Mouse (Mus musculus): ENCODE results near the gene Socs3.

Socs3 gene

DNA sequence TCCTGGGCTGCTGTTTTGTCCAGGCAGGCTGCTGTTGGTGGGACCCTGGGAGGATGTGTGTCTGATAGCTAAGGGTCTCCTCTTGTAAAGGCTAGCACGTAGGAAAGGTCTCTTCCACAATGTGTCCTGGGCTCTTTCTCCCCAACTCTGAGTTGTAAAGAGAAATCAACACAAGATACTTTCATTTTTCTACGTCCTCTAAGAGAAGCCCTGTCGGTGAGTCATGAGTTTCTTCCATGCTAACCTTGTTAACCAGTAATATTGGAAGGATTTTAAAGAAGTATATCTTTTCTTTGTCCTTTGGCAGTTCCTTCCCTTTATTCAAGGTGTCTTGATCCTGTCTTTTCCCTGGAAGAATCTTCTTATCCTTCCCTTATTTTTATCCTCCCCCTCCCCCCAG is 25.8 kb upstream of the Socs3 start:
- no peak for DNase-seq (ENCODE audit: inconsistent ontology term)

DNA sequence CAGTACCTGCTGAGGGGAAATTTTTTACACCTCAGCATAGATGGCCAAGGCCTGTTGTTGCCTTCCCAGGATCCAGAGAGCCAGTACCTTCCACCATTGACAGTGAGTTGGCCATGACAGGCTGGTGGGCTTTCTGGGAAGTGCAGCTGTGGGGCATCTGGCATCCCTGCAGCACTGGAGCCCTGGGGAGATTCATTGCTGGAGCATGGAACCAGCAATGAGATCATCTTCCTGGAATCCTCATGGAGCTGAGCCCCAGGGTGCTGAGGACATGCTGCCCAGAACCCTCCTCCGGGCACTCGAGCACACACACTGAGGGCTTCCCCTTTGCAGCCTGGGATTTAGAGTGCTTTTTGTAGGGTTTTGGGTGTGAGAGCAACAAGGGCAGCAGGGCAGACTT is 25.4 kb upstream of the Socs3 start:
- no peak for DNase-seq (ENCODE audit: inconsistent ontology term)

DNA sequence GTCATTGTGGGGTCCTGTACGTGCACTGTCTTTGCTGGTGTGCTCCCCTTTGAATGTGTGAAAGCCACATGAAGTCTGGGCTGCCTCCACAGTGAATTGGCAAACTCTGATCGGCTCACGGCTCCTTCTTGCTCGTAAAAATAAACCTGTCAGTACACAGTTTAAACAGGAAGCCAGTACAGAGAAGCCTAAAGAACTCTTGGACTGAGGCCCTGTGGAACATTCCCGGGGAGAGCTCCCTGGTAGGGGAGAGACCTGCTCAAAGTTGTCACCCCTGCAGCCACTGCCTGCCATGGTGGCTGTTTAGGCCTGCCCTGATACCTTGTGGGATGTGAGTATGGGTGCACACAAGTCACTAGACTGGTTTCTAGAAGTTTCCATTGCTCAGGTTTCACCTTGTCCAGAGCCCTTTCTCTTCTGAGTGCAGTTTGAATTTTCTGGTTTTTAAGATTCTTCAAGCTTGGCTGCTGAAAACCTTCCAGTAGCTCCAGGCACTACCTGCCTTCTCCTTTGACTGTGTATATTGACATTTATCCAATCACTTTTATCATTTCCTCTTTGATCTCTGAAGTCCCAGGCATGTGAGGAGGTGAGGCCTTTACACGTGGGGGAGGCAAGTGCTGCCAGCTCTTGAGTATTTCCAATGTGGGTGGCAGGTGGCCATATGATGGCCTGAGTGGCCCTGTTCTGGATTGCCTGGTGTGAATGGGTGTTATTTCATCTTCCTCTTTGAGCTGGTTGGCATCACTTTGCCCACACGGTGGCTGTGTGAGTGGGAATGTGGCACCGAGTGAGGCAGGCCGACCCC is 24.6 kb upstream of the Socs3 start:
- no peak for DNase-seq (ENCODE audit: inconsistent ontology term)

DNA sequence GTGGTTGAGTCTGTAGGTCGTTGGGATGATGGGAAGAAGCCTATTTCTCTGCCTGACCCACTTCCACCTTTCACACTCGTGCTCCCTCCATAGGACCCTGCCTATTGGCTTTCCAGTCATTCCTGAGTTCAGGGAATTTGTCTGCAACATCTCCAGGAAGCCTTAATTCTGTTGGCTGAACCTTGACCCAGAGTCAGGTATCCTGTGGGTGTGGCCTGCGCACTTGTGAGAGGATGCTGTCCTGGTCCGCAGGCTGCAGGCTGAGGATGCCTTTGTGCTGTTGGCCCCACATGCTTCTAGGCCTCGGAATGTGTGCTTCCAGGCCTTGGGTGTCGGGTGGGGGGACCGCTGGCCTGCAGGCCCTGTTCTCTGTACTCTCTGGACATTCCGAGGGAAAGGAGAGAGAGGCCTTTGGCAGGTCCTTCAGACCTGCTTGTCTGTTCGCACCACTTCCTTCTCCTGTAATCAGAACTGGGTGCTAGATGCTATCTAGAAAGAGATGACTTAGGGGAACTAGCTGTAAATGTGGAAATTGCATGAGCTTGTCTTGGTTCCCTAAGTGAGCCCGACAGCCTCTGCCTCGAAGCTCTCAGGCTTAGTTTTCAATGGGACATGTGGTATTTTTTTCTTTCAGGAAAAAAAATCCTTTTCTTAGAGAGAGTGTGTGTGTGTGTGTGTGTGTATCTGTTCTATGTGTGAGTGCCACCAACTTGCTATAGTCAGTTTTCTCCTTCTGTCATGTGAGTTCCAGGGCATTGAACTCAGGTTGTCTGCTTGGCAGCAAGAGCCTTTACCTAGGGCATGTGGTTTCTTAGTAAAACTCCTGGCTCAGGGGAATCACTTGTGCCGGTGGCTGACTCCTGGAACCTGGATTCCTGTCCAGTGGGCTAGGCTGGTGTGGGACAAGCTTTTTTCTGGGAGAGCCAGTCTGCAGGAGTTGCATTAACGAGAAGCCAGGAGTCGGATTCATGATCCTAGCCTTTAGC is 23.6 kb upstream of the Socs3 start:
- no peak for DNase-seq (ENCODE audit: inconsistent ontology term)

DNA sequence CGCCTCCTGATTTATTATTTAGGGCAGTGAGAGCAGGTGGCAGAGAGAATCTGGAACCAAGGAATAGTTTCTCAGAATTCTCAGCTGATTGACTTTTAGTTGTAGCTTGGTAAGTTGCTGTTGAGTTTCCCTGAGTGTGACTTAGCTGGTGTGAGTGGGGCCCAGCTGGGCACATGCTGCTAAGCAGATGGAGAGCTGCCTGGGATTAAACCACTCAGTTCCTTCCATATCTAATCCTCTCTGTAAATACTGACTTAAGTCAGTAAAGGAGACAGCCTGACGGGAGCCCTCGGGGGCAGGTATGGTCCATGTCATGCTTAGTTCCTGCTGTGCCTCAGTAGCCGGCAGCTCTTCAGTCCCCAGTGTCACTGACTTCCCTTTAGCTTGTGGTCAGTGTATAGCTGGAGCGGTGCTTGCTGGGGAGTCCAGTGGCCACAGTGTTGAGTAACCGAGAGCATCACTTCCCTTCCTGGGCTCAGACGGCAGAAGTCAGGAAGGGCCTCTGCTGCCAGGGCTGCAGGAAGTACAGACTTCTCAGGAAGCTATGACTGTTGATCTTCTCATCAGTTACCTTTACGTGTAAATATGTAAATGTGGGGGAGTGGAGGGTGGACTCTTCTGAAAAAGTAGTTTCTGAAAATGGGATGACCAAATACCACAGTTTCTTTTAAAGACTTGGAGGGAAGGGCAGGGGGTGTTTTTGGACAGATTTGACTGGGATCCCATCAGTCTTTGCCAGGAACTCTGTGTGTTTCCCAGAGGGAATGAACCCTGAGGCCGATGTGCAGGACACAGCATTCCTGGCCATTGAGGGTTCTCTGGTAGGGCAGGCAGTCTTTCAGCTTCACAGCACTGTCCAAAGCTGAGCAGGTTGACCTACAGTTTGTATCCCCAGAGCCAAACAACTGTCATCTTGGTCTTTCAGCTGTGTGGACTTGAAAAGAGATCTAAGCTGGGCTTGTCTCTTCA is 21.9 kb upstream of the Socs3 start:
- no peak for DNase-seq (ENCODE audit: inconsistent ontology term)

DNA sequence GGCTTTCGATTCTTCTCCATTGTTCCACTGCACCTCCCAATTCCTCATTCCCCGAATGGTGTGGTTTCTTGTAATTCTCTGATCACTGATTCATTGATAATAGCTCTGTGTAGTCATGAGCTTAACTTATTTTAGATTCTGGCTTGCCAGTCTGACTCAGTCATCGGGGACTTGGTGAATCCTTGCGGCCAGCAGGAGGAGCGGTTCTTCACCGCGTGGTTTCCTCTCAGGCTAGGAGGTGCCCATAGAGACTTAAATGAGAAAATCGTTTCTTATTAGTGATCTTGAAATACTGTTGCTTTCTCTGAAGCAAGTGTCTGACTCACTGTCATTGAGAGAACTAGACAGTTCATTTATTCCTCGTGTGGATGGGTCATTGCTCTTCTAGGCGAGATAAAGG is 20.1 kb upstream of the Socs3 start:
- peak; percentile 89 for DNase-seq (ENCODE audit: inconsistent ontology term)

DNA sequence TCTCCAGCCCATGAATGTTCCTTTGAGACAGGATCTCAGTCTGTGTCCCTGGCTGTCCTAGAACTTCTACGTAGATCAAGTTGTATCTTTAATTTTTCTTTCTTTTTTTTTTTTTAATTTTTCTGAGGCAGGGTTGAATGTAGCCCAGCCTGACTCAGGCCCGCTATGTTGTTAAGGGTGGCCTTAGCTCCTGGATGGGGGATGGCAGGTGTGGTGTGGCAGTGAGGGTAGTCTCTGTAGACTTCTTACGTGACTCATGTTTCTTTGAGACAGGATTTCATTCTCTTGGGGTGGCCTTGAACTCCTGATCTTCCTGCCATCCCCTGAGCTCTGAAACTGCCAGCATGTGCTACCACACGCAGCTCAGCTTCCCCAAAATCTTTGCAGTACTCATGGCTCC is 19.4 kb upstream of the Socs3 start:
- DNase-seq (ENCODE audit: inconsistent ontology term), result no peak

DNA sequence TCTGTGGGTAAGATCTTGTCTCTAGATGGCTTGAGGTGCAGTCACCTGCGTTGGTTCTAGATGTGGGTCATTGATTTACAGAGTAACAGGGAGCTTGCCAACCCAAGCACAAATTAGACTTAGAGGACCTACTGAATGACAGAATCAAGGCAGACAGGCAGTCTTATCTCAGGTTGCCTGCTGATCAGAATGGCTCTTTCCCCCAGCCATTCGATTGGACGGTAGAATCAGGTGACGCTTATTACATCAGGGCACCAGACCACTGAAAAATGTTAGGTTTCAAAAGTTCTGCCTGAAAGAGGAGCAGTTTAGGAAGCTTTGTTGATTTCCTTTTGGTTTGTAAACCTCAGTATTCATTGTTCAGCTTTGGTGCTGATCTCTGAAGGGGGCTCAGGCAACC is 18.1 kb upstream of the Socs3 start:
- no peak for DNase-seq (ENCODE audit: inconsistent ontology term)

DNA sequence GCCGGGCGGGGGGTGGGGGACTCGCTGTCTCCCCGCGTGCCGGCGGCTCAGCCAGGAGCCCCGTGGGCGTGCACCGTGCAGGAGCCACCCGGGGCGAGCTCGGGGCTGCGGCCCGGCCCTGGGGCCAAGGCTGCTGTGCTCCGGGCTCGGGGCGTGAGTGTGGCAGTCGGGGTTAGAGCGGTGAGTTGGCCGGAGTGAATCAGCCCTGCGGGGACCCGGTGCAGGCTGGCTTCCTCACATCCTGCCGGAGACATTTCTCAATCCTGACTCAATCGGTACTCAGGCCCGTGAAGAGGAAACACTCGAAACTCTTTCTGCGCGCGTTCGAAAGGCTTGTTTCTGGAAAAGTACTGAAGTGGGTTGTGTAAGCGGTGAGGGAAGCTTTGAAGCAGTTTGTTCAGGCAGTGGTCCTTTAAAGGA is 17.2 kb upstream of the Socs3 start:
- peak; percentile 70 for DNase-seq (ENCODE audit: inconsistent ontology term)

DNA sequence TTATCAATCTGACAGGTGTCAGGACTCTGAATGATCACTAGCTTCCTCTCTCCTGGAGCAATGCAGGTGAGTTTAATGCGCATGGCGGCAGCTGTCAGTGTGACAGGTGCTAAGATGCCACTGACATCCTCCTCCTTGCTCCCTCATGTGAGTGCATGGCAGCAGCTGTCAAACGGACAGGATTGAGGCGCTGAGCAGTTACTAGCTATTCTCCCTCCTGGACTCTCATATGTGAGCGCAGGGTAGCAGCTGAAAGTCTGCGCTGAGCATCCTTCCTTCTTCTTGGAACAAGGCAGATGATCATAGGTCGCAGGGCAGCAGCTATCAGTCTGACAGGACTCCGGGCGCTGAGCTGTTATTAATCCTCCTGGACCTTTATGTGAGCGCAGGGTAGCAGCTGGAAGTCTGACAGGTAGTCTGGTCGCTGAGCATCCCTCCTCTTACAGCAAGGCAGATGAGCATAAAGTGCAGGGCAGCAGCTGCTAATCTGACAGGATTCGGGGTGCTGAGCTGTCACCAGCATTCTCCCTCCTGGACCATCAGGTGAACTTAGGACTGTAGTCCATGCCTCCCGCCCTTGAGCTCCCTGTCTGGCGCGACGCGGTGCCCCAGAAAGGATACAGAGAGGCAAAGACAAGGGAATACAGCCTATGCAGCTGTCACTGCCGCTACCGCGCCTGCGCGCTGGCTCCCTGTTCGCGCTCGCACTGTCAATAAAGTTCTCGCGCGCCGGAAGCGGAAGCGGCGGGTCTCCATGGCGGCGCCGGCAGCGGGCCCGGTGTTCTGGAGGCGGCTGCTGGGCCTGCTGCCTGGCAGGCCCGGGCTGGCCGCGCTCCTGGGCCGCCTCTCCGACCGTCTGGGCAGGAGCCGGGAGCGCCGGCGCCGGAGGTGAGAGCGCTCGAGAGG is 16.5 kb upstream of the Socs3 start, which contains the start of gene Pgs1:
TSS of gene Pgs1 (plus strand) at position 167 of the 906 bp plus-strand sequence.
- DNase-seq (ENCODE audit: inconsistent ontology term), result peak; percentile 94

DNA sequence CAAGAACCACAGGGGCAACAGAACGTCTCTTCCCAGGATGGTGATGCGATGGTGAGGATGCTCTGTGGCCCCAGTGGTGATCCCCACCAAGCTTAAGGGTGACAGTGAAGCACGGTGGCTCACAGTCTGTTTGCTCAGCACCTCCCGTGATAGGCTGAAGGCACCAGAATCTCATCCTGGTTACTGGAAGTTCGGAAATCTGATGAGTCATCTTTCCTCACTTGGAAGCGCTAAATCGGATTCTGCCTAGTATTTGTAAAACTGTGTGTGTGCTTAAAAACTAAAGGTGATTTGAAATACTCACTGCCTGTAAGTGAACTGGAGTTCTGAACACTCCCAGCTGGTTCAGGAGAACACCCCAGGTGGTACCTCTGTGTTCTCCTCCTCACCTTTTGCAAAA is 13.9 kb upstream of the Socs3 start:
- no peak for DNase-seq (ENCODE audit: inconsistent ontology term)

DNA sequence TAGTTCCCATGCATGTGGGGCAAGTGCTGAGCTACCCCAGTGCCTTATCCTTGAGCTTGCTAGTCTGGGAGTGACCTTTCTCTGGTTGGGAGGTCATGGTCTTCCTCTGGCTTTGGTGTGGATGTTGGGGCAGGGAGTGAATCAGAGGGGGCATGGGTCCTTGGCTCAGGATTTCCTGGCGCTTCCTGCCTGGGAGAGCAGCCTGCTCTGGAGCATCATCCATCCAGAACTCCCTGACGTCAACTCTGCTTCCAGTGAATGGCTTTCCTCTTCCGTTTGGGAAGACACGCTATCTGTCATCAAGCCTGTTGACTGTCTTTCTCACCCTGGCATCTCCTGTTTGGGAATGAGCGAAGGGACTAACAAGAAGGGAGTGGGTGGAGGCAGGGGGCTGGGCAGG is 12.6 kb upstream of the Socs3 start:
- DNase-seq (ENCODE audit: inconsistent ontology term), result no peak

DNA sequence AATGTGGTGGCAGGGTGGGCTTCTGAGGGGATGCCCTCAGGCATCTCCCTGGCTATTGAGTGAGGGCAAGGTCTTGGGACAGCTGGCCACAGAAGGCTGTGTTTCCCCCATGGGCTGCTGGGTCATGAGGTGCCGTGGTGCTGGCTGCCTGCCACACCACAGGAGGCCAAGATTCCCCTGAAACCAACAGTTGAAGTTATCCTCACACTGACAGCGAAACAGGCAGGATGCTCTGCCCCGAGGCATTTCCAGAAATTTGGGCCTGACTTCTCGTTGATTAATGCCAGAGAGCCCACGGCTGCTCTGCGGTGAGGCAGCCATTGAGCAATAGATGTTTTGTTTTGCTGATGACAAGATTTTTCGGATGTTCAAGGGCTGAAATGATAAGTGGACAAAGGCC is 9.5 kb upstream of the Socs3 start:
- peak; percentile 93 for DNase-seq (ENCODE audit: inconsistent ontology term)

DNA sequence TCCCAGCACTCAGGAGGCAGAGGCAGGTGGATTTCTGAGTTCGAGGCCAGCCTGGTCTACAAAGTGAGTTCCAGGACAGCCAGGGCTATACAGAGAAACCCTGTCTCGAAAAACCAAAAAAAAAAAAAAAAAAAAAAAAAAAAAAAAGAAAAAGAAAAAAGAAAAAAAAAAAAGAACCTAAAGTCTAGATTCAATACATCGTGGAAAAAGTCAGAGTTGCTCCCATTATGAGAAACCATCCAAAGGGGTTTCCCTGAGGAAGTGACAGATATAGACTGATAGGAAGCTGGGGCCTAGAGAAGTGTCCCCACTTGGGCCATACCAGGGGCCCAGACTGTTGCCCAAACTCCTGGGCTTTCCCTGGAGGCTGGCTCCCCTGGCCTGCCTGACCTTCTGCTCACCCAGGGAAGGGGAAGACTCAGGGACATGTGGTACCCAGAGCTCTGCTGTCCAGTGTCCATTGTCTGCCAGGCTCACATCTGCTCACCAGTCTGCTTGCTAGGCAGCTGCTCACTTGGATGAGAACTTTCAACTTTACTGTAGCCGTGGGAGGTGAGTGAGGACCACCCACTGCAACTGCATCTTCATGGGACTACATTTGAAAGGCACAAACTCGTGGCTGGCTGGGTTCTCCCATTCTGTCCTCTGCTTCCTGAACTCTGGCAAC is 8.0 kb upstream of the Socs3 start:
- DNase-seq (ENCODE audit: inconsistent ontology term), result no peak

DNA sequence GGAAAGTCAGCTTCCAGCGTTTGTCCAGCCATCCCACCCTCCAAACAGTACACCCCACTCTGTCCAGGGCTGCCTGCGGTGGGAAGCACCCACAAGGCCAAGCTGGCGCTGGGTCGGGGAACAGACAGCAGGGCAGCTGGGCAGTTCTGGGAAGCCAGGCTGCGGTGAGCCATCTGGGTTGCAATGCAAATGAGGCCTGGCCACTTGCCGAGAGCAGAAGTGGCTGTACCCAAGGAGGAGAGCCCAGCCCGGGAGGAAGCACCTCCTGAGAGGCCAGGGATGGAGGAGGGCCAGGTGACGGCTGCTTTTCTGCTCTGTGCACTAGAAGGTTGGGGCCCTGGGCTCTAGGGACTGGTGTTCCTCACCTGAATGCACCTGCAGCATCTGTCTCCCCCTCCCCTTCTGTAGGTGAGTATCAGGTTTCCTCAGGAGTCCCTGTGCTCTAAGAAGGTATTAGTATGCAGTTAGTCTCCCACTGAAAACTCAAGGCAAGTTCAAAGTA is 6.3 kb upstream of the Socs3 start:
- peak; percentile 93 for DNase-seq (ENCODE audit: inconsistent ontology term)

DNA sequence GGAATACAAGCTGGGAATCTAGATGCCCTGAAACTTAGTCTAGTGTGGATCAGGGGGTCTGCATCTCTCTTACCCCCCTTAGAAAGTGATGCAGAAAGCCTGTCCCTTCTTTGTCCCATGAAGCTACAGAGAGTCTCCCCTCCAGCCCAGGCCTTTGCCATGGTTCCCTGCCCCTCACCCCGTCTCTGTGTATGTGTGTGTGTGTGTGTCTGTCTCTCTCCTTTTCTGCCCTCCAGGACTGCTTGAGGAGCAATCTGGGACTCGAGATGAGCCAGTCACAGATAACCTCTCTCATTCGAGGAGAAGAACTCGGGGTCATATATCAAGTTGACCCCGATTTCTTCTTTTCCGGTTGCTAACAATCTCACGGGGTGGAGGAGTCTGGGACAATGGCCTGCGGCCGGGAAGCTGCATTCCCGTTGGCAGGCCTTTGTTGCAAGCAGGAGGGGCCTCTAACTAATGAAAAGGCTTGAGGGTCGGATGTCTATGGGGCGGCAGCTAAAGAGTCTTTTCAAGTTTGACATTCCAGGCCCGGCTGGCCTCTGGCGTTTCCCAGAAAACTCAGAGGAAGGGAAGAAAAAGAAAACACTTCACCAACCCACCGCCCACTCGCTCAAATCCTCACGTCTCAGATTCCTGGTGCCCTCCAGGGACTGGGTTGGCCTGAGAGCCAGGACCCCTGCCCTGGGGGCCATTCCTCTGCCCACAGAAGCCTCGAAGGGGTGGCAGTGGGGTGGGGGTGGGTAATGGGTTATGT is 5.5 kb upstream of the Socs3 start:
- peak; percentile 97 for DNase-seq (ENCODE audit: inconsistent ontology term)

DNA sequence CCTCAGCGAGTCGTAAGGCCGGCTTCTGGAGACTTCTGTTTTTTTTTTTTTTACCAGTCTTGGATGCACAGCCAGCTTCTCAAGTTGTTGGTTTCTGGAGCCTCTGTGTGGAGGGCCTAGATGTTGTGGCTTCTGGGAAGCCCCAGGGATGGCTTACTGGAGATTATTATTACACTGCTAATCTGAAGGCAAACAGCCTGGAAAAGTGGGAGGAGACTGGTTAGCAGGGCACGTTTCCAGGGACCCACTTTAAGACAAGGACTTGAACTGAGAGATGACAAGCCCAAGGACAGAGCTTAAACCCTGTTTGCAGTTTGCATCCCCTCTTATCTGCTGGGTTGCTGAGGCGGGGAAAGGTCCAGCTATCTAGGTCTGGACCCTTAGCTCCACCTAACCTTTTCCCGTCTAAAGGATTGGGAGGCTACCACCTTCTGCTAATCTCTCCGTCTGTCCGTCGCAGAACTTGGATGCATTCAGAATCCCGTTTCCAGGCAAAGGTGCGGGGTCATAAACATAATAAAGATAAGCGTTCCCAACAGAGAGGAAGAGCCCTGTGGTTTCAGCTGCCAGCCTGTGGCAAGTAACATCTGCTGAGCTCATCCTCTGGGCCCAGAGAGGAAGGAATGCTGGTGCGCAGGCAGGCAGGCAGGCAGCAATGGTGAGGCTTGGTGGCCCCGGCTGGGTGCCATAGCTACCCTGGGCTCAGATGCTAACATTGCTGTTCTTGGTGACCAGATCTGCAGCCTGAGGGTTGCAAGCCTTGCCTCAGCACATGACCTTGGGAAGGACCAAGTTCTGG is 4.7 kb upstream of the Socs3 start:
- peak; percentile 48 for DNase-seq (ENCODE audit: inconsistent ontology term)

DNA sequence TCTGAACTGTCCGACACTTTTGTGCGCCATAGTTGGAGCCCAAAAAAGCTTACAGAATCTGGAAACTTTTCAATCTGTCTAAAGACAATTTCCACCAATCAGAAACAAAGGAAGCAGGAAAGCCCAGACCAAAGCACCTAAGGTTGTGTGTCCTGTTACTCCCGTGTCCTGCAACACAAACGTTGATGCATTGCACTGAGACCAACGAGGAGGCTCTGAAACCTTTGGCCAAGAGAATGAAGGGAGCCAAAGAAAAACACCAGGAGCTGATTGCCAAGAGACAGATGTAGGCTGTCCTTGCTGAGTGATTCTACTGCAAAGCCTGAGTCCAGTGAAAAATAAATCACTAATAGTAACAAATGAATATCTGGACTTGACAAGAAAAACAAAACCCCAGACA is 3.7 kb upstream of the Socs3 start:
- no peak for DNase-seq (ENCODE audit: inconsistent ontology term)
